28 mouse cellular contexts compared by ENCODE assay signal in the genomic region with DNA sequence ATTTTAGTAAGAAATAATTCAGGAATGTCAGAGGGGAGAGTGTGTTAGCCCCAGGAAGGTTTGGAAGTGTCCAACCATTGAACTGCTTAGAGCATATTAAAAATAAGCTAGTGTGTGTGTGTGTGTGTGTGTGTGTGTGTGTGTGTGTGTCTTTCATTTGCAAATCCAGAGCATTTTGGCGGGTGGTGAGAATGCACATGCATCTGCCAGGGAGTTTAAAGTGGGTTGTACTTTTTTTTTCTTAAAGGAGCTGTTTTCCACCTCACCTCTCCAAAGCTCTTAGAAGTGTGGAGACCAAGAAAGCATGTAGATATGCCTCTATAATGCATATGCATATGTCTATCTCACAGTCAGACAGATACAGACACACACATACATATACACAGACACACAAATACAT.
"Had no signal": no experiment of that assay in that cellular context is flagged by ENCODE, and none has a peak within 500 bp of the region (broad histone marks: within the 10 kb centered on the region; RNA-seq: fewer than 3 reads in every experiment).

No protein-coding gene starts in this region.

- H3K27ac ChIP-seq: embryonic facial prominence, embryonic 10.5 days; embryonic facial prominence, embryonic 12.5 days; embryonic facial prominence, embryonic 13.5 days; embryonic facial prominence, embryonic 15.5 days; forebrain, embryonic 10.5 days; forebrain, embryonic 12.5 days; forebrain, embryonic 13.5 days; forebrain, embryonic 15.5 days; gastrocnemius, adult 2 months; heart, adult 2 months had no signal

- H3K4me1 ChIP-seq: embryonic facial prominence, embryonic 12.5 days; embryonic facial prominence, embryonic 15.5 days had no signal

- H3K9ac ChIP-seq: embryonic facial prominence, embryonic 12.5 days; embryonic facial prominence, embryonic 13.5 days; embryonic facial prominence, embryonic 15.5 days; forebrain, embryonic 12.5 days; forebrain, embryonic 13.5 days; forebrain, embryonic 15.5 days; forebrain, postnatal 0 days had no signal

- ATAC-seq: forebrain, embryonic 13.5 days; forebrain, embryonic 14.5 days; forebrain, embryonic 15.5 days; forebrain, embryonic 16.5 days; forebrain, postnatal 0 days had no signal

- H3K27me3 ChIP-seq: embryonic facial prominence, embryonic 12.5 days; embryonic facial prominence, embryonic 13.5 days; embryonic facial prominence, embryonic 15.5 days; forebrain, embryonic 12.5 days; forebrain, embryonic 13.5 days; forebrain, embryonic 15.5 days had no signal

- H3K36me3 ChIP-seq: embryonic facial prominence, embryonic 10.5 days; embryonic facial prominence, embryonic 12.5 days; embryonic facial prominence, embryonic 13.5 days; embryonic facial prominence, embryonic 15.5 days; forebrain, embryonic 10.5 days; forebrain, embryonic 12.5 days; forebrain, embryonic 15.5 days had no signal

- H3K4me3 ChIP-seq: embryonic facial prominence, embryonic 10.5 days; embryonic facial prominence, embryonic 12.5 days; embryonic facial prominence, embryonic 13.5 days; embryonic facial prominence, embryonic 15.5 days; erythroblast, embryonic 14.5 days; forebrain, embryonic 10.5 days; forebrain, embryonic 12.5 days; forebrain, embryonic 13.5 days; forebrain, embryonic 15.5 days; gastrocnemius, adult 2 months; heart, adult 2 months had no signal

- DNase-seq: cerebellum, adult 8-10 months; cerebellum, adult 9-10 months; cerebellum, adult 9-11 months; cerebellum, postnatal 10 days; cerebellum, postnatal 14 days; cerebellum, postnatal 25 days; cerebellum, postnatal 36 days; embryo, embryonic 11 days; forebrain, postnatal 0 days; gastrocnemius, adult 2 months; gastrocnemius, postnatal 10 days; gastrocnemius, postnatal 14 days; gastrocnemius, postnatal 25 days; gastrocnemius, postnatal 36 days; heart, adult 11 months; heart, adult 18-20 months; heart, adult 2 months had no signal

- H3K4me2 ChIP-seq: embryonic facial prominence, embryonic 12.5 days; embryonic facial prominence, embryonic 13.5 days; embryonic facial prominence, embryonic 15.5 days; forebrain, embryonic 12.5 days; forebrain, embryonic 13.5 days; forebrain, embryonic 15.5 days had no signal

- H3K9me3 ChIP-seq: embryonic facial prominence, embryonic 10.5 days; embryonic facial prominence, embryonic 12.5 days; embryonic facial prominence, embryonic 13.5 days; embryonic facial prominence, embryonic 15.5 days; forebrain, embryonic 10.5 days; forebrain, embryonic 12.5 days; forebrain, embryonic 13.5 days; forebrain, embryonic 15.5 days had no signal
